Mouse (Mus musculus) ES-E14 (cell line): ENCODE measurements around the gene Lbhd1.

Experiments used
- HCFC1 ChIP-seq: IDR thresholded peaks from 2 replicates; pipeline ENCODE4 v1.6.1; 2012; ENCODE audit warnings: low read length, inconsistent platforms, borderline replicate concordance; ENCODE audit not compliant: insufficient read depth
- MAFK ChIP-seq: IDR thresholded peaks from 2 replicates; pipeline ENCODE4 v1.6.1; 2014; ENCODE audit warnings: mild to moderate bottlenecking, low read depth, low read length, inconsistent platforms; ENCODE audit not compliant: insufficient read depth
- ZC3H11A ChIP-seq: IDR thresholded peaks from 2 replicates; pipeline ENCODE4 v1.6.1; 2012; ENCODE audit warnings: low read depth, mild to moderate bottlenecking, inconsistent platforms, low read length, borderline replicate concordance
- ZNF384 ChIP-seq: IDR thresholded peaks from 2 replicates; pipeline ENCODE4 v1.6.1; 2012; ENCODE audit warnings: low read depth, low read length, inconsistent platforms

DNA sequence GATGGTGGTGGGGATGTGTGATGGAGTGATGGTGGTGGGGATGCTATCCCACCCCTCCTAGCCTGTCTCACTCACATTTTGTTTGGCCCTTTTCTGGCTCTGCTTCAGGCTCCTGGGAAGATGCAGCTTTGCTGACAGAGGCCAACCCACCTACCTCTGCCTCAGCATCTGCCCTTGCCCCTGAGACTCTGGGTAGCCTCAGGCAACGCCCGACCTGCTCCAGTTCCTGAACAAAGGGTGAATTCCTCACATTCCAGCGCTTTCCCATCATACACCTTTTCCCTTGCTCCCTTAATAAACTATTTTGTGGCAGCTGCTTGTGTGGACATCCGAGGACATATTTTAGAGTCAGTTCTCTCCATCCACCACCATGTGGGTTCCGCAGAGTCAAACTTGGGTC lies 35.2 kb upstream of the Lbhd1 start:
- no peak for TF ChIP-seq ZC3H11A
- TF ChIP-seq MAFK, result no peak
- TF ChIP-seq ZNF384, result no peak
- TF ChIP-seq HCFC1, result no peak
